Mouse (Mus musculus) intestine, postnatal 0 days (tissue): Measurements from ENCODE around the gene St14. TPM values are rescaled to one million over a fixed set of nuclear protein-coding genes. Genes with fewer than 3 reads are reported as not detected.
"Not testable (repeated sequence)": the region's sequence is repeated elsewhere in the genome, so short reads cannot be mapped to it uniquely, and the experiment has no call there.

Experiments
- ATAC-seq: fragments of 200-750 bp; cut with Nextera tagmentation; 2 replicates; pipeline ENCODE4 v1.8.0; 2017; ENCODE audit warnings: mild to moderate bottlenecking, moderate TSS enrichment, moderate library complexity
- H3K27ac ChIP-seq: fragments of 300-500 bp; sonication (generic); 2 replicates; pipeline ENCODE4 v1.5.1; 2014; ENCODE audit warnings: mild to moderate bottlenecking, low read depth, low read length, moderate library complexity
- H3K27me3 ChIP-seq: fragments of 300-500 bp; sonication (generic); replicated peaks from 2 replicates; pipeline ENCODE4 v1.6.1; 2014; ENCODE audit warnings: low read length, mixed read lengths; ENCODE audit not compliant: control insufficient read depth, insufficient read depth
- H3K36me3 ChIP-seq: fragments of 300-500 bp; sonication (generic); 2 replicates; pipeline ENCODE4 v1.6.1; 2014; ENCODE audit warnings: mild to moderate bottlenecking, moderate library complexity; ENCODE audit not compliant: control insufficient read depth, insufficient read depth
- H3K4me1 ChIP-seq: fragments of 300-500 bp; sonication (generic); replicated peaks from 2 replicates; pipeline ENCODE4 v1.6.1; 2014; ENCODE audit warnings: antibody characterized with exemption, low read length, mixed read lengths; ENCODE audit not compliant: control insufficient read depth, insufficient read depth
- H3K4me2 ChIP-seq: fragments of 300-500 bp; sonication (generic); replicated peaks from 2 replicates; pipeline ENCODE4 v1.6.1; 2014; ENCODE audit warnings: low read depth, mild to moderate bottlenecking, moderate library complexity
- H3K4me3 ChIP-seq: fragments of 300-500 bp; sonication (generic); 2 replicates; pipeline ENCODE4 v1.5.1; 2014; ENCODE audit warnings: low read depth, low read length
- H3K9ac ChIP-seq: fragments of 300-500 bp; sonication (generic); 2 replicates; pipeline ENCODE4 v1.6.1; 2014; ENCODE audit warnings: mild to moderate bottlenecking, low read depth, low read length
- H3K9me3 ChIP-seq: fragments of 300-500 bp; sonication (generic); 2 replicates; pipeline ENCODE4 v1.6.1; 2016; ENCODE audit warnings: mixed run types; ENCODE audit not compliant: control insufficient read depth
- CTCF ChIP-seq: sonication (generic); IDR thresholded peaks from 2 replicates; pipeline ENCODE4 v1.5.1; 2016; ENCODE audit warnings: low read depth, mild to moderate bottlenecking, control low read depth, antibody characterized with exemption, moderate library complexity
- WGBS: fragments of 180-500 bp; shearing (Covaris S2); extraction: QIAGEN DNeasy Blood & Tissue Kit; methylation state at CpG from one replicate; pipeline ENCODE4 v1.1.7; 2014; 5-methylcytosine and 5-hydroxymethylcytosine counted together
- polyA plus RNA-seq: library from polyadenylated mRNA; unstranded; fragments of >200 nt; fragmentation: Nextera tagmentation; extraction: Ambion mirVana; gene quantifications from 2 replicates; pipeline ENCODE4 v1.2.1, GENCODE M21; 2015

The St14 gene
- polyA plus RNA-seq, 1 experiment from 2014 or later = 63.4 TPM

DNA sequence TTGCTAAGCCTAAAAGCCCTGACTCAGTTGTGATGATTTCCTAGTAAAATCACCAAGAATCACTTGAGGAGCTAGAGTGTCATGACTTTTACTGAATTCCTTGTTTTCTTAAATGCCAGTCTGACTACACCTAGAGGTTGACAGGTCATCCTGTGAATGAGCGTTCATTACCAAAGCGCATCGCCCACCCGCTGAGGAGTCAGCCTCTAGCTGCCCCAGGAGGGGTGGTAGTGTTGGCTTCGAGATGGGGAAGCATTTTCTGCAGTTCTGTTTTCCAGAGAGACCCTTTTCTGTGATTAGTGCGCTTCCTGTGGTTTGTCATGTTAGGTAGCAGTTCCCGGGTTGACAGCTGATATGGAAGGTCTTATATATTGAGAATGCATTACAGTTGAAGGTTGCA lies 57.9 kb downstream of the St14 start:
- no peak overlapping the region for H3K9ac ChIP-seq
- no peak overlapping the region for H3K4me3 ChIP-seq
- ATAC-seq = no peak
- H3K4me1 ChIP-seq = no peaks in the 10 kb centered on the region
- peaks cover 5% of the 10 kb centered on the region; the same call in 1 of the 2 replicates for H3K36me3 ChIP-seq
- H3K27ac ChIP-seq = no peak overlapping the region
- H3K9me3 ChIP-seq = no peaks in the 10 kb centered on the region
- 89% methylated on average over 7 of the region's 7 CpGs for WGBS
- no peak overlapping the region for H3K4me2 ChIP-seq
- H3K27me3 ChIP-seq = no peaks in the 10 kb centered on the region
- no peak for TF ChIP-seq CTCF

- no peak overlapping the region for H3K9ac ChIP-seq
- no peak overlapping the region for H3K4me2 ChIP-seq
- ATAC-seq = no peak
- H3K27ac ChIP-seq = no peak overlapping the region
- no peaks in the 10 kb centered on the region for H3K4me1 ChIP-seq
- H3K4me3 ChIP-seq = no peak overlapping the region
- H3K27me3 ChIP-seq = no peaks in the 10 kb centered on the region
- H3K9me3 ChIP-seq = no peaks in the 10 kb centered on the region
- TF ChIP-seq CTCF = no peak
- WGBS = 88% methylated on average over 5 of the region's 5 CpGs
- peaks cover 7% of the 10 kb centered on the region; the same call in 1 of the 2 replicates for H3K36me3 ChIP-seq
These were observed 59.4 kb downstream of the St14 start for GRCm38 (mm10) chr9:31072256-31072655.

DNA sequence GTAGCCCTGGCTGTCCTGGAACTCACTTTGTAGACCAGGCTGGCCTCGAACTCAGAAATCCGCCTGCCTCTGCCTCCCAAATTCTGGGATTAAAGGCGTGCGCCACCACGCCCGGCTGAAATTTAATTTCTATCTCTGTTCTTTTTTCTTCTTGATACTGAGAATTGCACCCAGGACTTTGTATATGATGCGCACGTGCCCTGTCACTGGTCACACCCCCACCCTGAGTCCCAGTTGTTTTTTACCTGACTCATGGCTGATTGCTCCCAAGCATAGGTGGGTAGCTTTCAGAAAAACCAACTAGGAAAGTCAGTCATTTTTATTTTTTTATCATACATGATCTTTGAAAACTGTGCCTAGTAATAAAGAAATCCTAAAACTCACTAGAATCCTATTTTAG lies 60.9 kb downstream of the St14 start:
- Histone ChIP-seq H3K27me3 (no peaks in the 10 kb centered on the region), H3K4me1 (no peaks in the 10 kb centered on the region), H3K4me2 (no peak overlapping the region), H3K36me3 (peaks cover 18% of the 10 kb centered on the region; the same call in 1 of the 2 replicates), H3K9me3 (no peaks in the 10 kb centered on the region), H3K9ac (no peak overlapping the region), H3K27ac (no peak overlapping the region), H3K4me3 (no peak overlapping the region)
- no peak for TF ChIP-seq CTCF
- 99% methylated on average over 8 of the region's 8 CpGs for WGBS
- ATAC-seq = no peak

DNA sequence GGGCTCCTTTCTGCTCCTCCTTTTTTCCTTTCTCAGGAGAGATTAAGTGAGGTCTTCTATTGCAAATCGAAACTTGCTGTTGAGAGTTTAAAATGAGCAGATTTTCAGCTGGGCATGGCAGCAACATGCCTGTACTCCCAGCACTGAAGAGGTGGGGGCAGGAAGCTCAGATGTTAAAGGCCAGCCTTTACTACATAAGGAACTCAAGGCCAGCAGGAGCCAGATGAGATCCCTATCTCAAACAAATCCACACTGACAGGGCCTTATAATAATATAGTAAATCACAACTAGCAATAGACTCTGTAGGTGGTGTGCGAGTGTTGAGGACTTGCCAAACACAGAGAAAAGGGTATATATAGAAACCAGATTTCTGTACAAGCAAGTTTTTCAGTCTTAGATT lies 72.9 kb downstream of the St14 start:
- no peak overlapping the region for H3K27ac ChIP-seq
- H3K36me3 ChIP-seq = peaks cover 17% of the 10 kb centered on the region
- 70% methylated on average over 2 of the region's 2 CpGs for WGBS
- no peaks in the 10 kb centered on the region for H3K9me3 ChIP-seq
- ATAC-seq = no peak
- H3K4me2 ChIP-seq = no peak overlapping the region
- no peaks in the 10 kb centered on the region for H3K4me1 ChIP-seq
- no peak overlapping the region for H3K9ac ChIP-seq
- no peak overlapping the region for H3K4me3 ChIP-seq
- TF ChIP-seq CTCF = no peak
- no peaks in the 10 kb centered on the region for H3K27me3 ChIP-seq

GRCm38 (mm10) chr9:31051509-31051908 lies 80.1 kb downstream of the St14 start:
- not testable (repeated sequence) for ATAC-seq, H3K4me2 ChIP-seq, H3K36me3 ChIP-seq, H3K4me1 ChIP-seq, H3K9me3 ChIP-seq, H3K27ac ChIP-seq, H3K4me3 ChIP-seq, H3K9ac ChIP-seq, H3K27me3 ChIP-seq
- WGBS = 89% methylated on average over 6 of the region's 6 CpGs

GRCm38 (mm10) chr9:31050208-31050607 lies 81.4 kb downstream of the St14 start:
- Histone ChIP-seq H3K4me1 (no peaks in the 10 kb centered on the region), H3K27me3 (no peaks in the 10 kb centered on the region)

More at GRCm38 (mm10) chr9:31050208-31050607, 81.4 kb downstream of the St14 start:
- no peak overlapping the region for H3K27ac ChIP-seq
- H3K36me3 ChIP-seq = 0 out of 2 replicates have a peak, but pooled peaks cover 4% of the 10 kb centered on the region
- 0 out of 2 replicates have a peak, but pooled peaks have one; percentile 13 for ATAC-seq
- H3K9me3 ChIP-seq = no peaks in the 10 kb centered on the region
- TF ChIP-seq CTCF = no peak
- H3K4me3 ChIP-seq = no peak overlapping the region
- H3K4me2 ChIP-seq = no peak overlapping the region
- WGBS = 84% methylated on average over 5 of the region's 5 CpGs
- no peak overlapping the region for H3K9ac ChIP-seq

Other genes starting within 250 kb of the St14 start
- gene Adamts15, start 209.4 kb downstream of the St14 start, polyA plus RNA-seq = 0.91 and 0.95 TPM in 2 replicates
- gene Adamts8, start 189.3 kb downstream of the St14 start, polyA plus RNA-seq = 4.1 and 4.7 TPM in 2 replicates
- 5.4 and 6.7 TPM in 2 replicates for gene Zbtb44, start 101.2 kb downstream of the St14 start, polyA plus RNA-seq
- gene Aplp2, start 80.0 kb upstream of the St14 start, polyA plus RNA-seq = 143 and 144 TPM in 2 replicates
- 1.0 and 1.2 TPM in 2 replicates for gene Prdm10, start 148.7 kb upstream of the St14 start, polyA plus RNA-seq